Mouse (Mus musculus): ENCODE data around the gene Dnhd1.
"Not testable (repeated sequence)": the region's sequence is repeated elsewhere in the genome, so short reads cannot be mapped to it uniquely, and the experiment has no call there.

Dnhd1 gene

GRCm38 (mm10) chr7:105640233-105640893 lies 10.3 kb upstream of the Dnhd1 start, which contains the start of the genes Arfip2 and Gm45799:
Gene Arfip2, minus strand, starts transcription at chr7:105640416.
Gene Gm45799, plus strand, starts transcription at chr7:105640552.
- peak; percentile 98 for DNase-seq (ENCODE audit: low spot score)

GRCm38 (mm10) chr7:105640894-105641255 lies 9.8 kb upstream of the Dnhd1 start:
- no peak for DNase-seq (ENCODE audit: low spot score)

- peak; percentile 47 for DNase-seq (ENCODE audit: low spot score)
Observed at GRCm38 (mm10) chr7:105641936-105642335, 8.7 kb upstream of the Dnhd1 start.

GRCm38 (mm10) chr7:105685541-105686197 lies 35.0 kb downstream of the Dnhd1 start:
- DNase-seq (ENCODE audit: low spot score), result no peak

- no peak for DNase-seq (ENCODE audit: low spot score)
Observed at GRCm38 (mm10) chr7:105690875-105691274, 40.2 kb downstream of the Dnhd1 start.

GRCm38 (mm10) chr7:105703184-105703583 lies 52.6 kb downstream of the Dnhd1 start:
- DNase-seq (ENCODE audit: low spot score), result no peak

- no peak for DNase-seq (ENCODE audit: low spot score)
Observed at GRCm38 (mm10) chr7:105703816-105704215, 53.2 kb downstream of the Dnhd1 start.

GRCm38 (mm10) chr7:105708733-105709132 lies 58.1 kb downstream of the Dnhd1 start:
- no peak for DNase-seq (ENCODE audit: low spot score)

GRCm38 (mm10) chr7:105715366-105715765 lies 64.7 kb downstream of the Dnhd1 start:
- DNase-seq (ENCODE audit: low spot score), result no peak

GRCm38 (mm10) chr7:105721916-105722315 lies 71.3 kb downstream of the Dnhd1 start:
- DNase-seq (ENCODE audit: low spot score), result no peak

- DNase-seq (ENCODE audit: low spot score), result peak; percentile 76
Observed at GRCm38 (mm10) chr7:105726144-105726979, 75.7 kb downstream of the Dnhd1 start.

GRCm38 (mm10) chr7:105726980-105727325 lies 76.3 kb downstream of the Dnhd1 start:
- no peak for DNase-seq (ENCODE audit: low spot score)

GRCm38 (mm10) chr7:105728701-105729428 lies 78.2 kb downstream of the Dnhd1 start:
- no peak for DNase-seq (ENCODE audit: low spot score)

GRCm38 (mm10) chr7:105733836-105734235 lies 83.2 kb downstream of the Dnhd1 start:
- no peak for DNase-seq (ENCODE audit: low spot score)

- DNase-seq (ENCODE audit: low spot score), result no peak
Observed at GRCm38 (mm10) chr7:105734826-105735225, 84.2 kb downstream of the Dnhd1 start.

- not testable (repeated sequence) for DNase-seq (ENCODE audit: low spot score)
Observed at GRCm38 (mm10) chr7:105735464-105735863, 84.8 kb downstream of the Dnhd1 start.

- DNase-seq (ENCODE audit: low spot score), result peak; percentile 93
Observed at GRCm38 (mm10) chr7:105736264-105736901, 85.8 kb downstream of the Dnhd1 start, which contains the start of gene Ilk. Gene Ilk, plus strand, starts transcription at chr7:105736592.

- DNase-seq (ENCODE audit: low spot score), result peak; percentile 32
Observed at GRCm38 (mm10) chr7:105736911-105737521, 86.4 kb downstream of the Dnhd1 start, which contains the start of gene Rrp8. Gene Rrp8, minus strand, starts transcription at chr7:105737385.

GRCm38 (mm10) chr7:105737648-105738047 lies 87.0 kb downstream of the Dnhd1 start:
- no peak for DNase-seq (ENCODE audit: low spot score)

- no peak for DNase-seq (ENCODE audit: low spot score)
Observed at GRCm38 (mm10) chr7:105738286-105738685, 87.7 kb downstream of the Dnhd1 start.

- DNase-seq (ENCODE audit: low spot score), result peak; percentile 66
Observed at GRCm38 (mm10) chr7:105738948-105739347, 88.3 kb downstream of the Dnhd1 start.
